Mouse (Mus musculus): Measurements from ENCODE around the gene Klhl3. TPM values are rescaled to one million over a fixed set of nuclear protein-coding genes. Genes with fewer than 3 reads are reported as not detected.

The Klhl3 gene
- total RNA-seq (2023): 0.09 to 0.23 TPM (median 0.16 TPM) in 3 of 4 replicates, not detected in the other

GRCm38 (mm10) chr13:58113061-58113900, at the start of gene Klhl3:
Gene Klhl3 (minus strand): TSS chr13:58113592.

GRCm38 (mm10) chr13:58157447-58158098, 44.2 kb upstream of the Klhl3 start, which contains the start of gene Idnk:
Gene Idnk (plus strand): TSS chr13:58157649.

DNA sequence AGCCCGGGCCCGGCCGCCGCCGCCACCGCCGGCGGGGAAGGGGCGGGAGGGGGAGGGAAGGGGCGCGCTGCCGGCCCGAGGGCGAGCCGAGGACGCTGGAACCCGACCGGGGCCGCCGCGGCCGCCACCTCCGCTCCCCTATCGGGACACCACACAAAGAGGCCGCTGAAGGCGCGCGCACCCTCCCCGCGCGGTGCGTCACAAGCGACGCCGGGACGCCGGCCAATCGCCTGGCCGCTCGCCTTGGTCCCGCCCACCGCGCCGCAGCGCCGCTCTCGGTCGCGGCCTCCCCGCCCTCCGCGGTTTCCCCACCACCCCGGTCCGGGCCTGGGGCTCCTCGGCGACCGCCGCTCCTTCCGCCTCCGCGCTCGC, 15.0 kb upstream of the Klhl3 start, which contains the start of gene Hnrnpa0:
Hnrnpa0 (minus strand) TSS at position 161 of the 372 bp plus-strand sequence.

Other genes starting within 250 kb of the Klhl3 start
- gene Spock1, start 205.3 kb downstream of the Klhl3 start, total RNA-seq (2023): not detected in 4 replicates
- gene Hnrnpa0, start 15.0 kb upstream of the Klhl3 start, total RNA-seq (2023): 154 to 161 TPM (median 157 TPM) in 4 replicates
- 58.3 to 70.5 TPM (median 62.2 TPM) in 4 replicates for gene Idnk, start 44.1 kb upstream of the Klhl3 start, total RNA-seq (2023)
- gene Ubqln1, start 102.1 kb upstream of the Klhl3 start, total RNA-seq (2023): 97.7 to 106 TPM (median 103 TPM) in 4 replicates
- gene Gkap1, start 162.1 kb upstream of the Klhl3 start, total RNA-seq (2023): 2.6 to 4.9 TPM (median 3.9 TPM) in 4 replicates
- gene Kif27, start 245.5 kb upstream of the Klhl3 start, total RNA-seq (2023): 0.36 to 0.38 TPM (median 0.37 TPM) in 4 replicates